Mouse (Mus musculus): ENCODE measurements around the gene Gm7356. TPM values are rescaled to one million over a fixed set of nuclear protein-coding genes. Genes with fewer than 3 reads are reported as not detected.
A peak's percentile ranks its signal among the peaks of the same experiment; 100 is the strongest.
"Not testable (repeated sequence)": the region's sequence is repeated elsewhere in the genome, so short reads cannot be mapped to it uniquely, and the experiment has no call there.

Gm7356 gene
- polyA plus RNA-seq (2015; fragmentation: Nextera tagmentation; extraction: Ambion mirVana) = not detected in 2 replicates

GRCm38 (mm10) chr17:14003604-14004003, at the start of gene Gm7356:
Gene Gm7356 (minus strand): TSS chr17:14003704.
- H3K4me2 ChIP-seq (ENCODE audit: low read depth, low read length); H3K4me3 ChIP-seq (ENCODE audit: low read length); H3K27me3 ChIP-seq (replicated peaks; ENCODE audit: control insufficient read depth, insufficient read depth, low read length); ATAC-seq; H3K4me1 ChIP-seq (ENCODE audit: control insufficient read depth, insufficient read depth, low read length); H3K36me3 ChIP-seq (ENCODE audit: control insufficient read depth, insufficient read depth, low read length); H3K9me3 ChIP-seq (ENCODE audit: control insufficient read depth, low read length); H3K9ac ChIP-seq (ENCODE audit: low read depth, low read length); H3K27ac ChIP-seq (ENCODE audit: low read length): not testable (repeated sequence)
- 82% methylated on average over 4 of the region's 4 CpGs for WGBS

GRCm38 (mm10) chr17:14041880-14042279, 38.4 kb upstream of the Gm7356 start:
- H3K4me2 ChIP-seq (ENCODE audit: low read depth, low read length); H3K36me3 ChIP-seq (ENCODE audit: control insufficient read depth, insufficient read depth, low read length); H3K4me3 ChIP-seq (ENCODE audit: low read length); H3K27ac ChIP-seq (ENCODE audit: low read length); ATAC-seq; H3K4me1 ChIP-seq (ENCODE audit: control insufficient read depth, insufficient read depth, low read length); H3K9me3 ChIP-seq (ENCODE audit: control insufficient read depth, low read length); H3K9ac ChIP-seq (ENCODE audit: low read depth, low read length); H3K27me3 ChIP-seq (replicated peaks; ENCODE audit: control insufficient read depth, insufficient read depth, low read length): not testable (repeated sequence)
- WGBS = 47% methylated on average over 1 of the region's 2 CpGs

GRCm38 (mm10) chr17:14037012-14037411, 33.5 kb upstream of the Gm7356 start:
- ATAC-seq = peak; percentile 50; the same call in 1 of the 2 replicates
- WGBS = 56% methylated on average over 1 of the region's 2 CpGs
- H3K27ac ChIP-seq (ENCODE audit: low read length); H3K4me2 ChIP-seq (ENCODE audit: low read depth, low read length); H3K4me1 ChIP-seq (ENCODE audit: control insufficient read depth, insufficient read depth, low read length); H3K4me3 ChIP-seq (ENCODE audit: low read length); H3K27me3 ChIP-seq (replicated peaks; ENCODE audit: control insufficient read depth, insufficient read depth, low read length); H3K9me3 ChIP-seq (ENCODE audit: control insufficient read depth, low read length); H3K9ac ChIP-seq (ENCODE audit: low read depth, low read length); H3K36me3 ChIP-seq (ENCODE audit: control insufficient read depth, insufficient read depth, low read length): not testable (repeated sequence)

GRCm38 (mm10) chr17:14036113-14036512, 32.6 kb upstream of the Gm7356 start:
- H3K27me3 ChIP-seq (replicated peaks; ENCODE audit: control insufficient read depth, insufficient read depth, low read length); H3K4me2 ChIP-seq (ENCODE audit: low read depth, low read length); H3K4me1 ChIP-seq (ENCODE audit: control insufficient read depth, insufficient read depth, low read length); H3K36me3 ChIP-seq (ENCODE audit: control insufficient read depth, insufficient read depth, low read length); H3K9ac ChIP-seq (ENCODE audit: low read depth, low read length); H3K9me3 ChIP-seq (ENCODE audit: control insufficient read depth, low read length); H3K4me3 ChIP-seq (ENCODE audit: low read length); H3K27ac ChIP-seq (ENCODE audit: low read length): not testable (repeated sequence)
- 76% methylated on average over 4 of the region's 4 CpGs for WGBS
- ATAC-seq = peak; percentile 91

- H3K36me3 ChIP-seq (ENCODE audit: control insufficient read depth, insufficient read depth, low read length); H3K9me3 ChIP-seq (ENCODE audit: control insufficient read depth, low read length); H3K27me3 ChIP-seq (replicated peaks; ENCODE audit: control insufficient read depth, insufficient read depth, low read length); H3K27ac ChIP-seq (ENCODE audit: low read length); H3K4me1 ChIP-seq (ENCODE audit: control insufficient read depth, insufficient read depth, low read length); H3K4me3 ChIP-seq (ENCODE audit: low read length); H3K9ac ChIP-seq (ENCODE audit: low read depth, low read length); H3K4me2 ChIP-seq (ENCODE audit: low read depth, low read length): not testable (repeated sequence)
- 46% methylated on average over 2 of the region's 2 CpGs for WGBS
- peak; percentile 56 for ATAC-seq
Observed at GRCm38 (mm10) chr17:13993425-13993824, 10.1 kb downstream of the Gm7356 start.

- H3K27ac ChIP-seq (ENCODE audit: low read length) = no peak overlapping the region
- H3K36me3 ChIP-seq (ENCODE audit: control insufficient read depth, insufficient read depth, low read length) = no peaks in the 10 kb centered on the region
- no peak overlapping the region for H3K4me3 ChIP-seq (ENCODE audit: low read length)
- ATAC-seq = peak; percentile 77
- no peaks in the 10 kb centered on the region for H3K27me3 ChIP-seq (replicated peaks; ENCODE audit: control insufficient read depth, insufficient read depth, low read length)
- H3K4me1 ChIP-seq (ENCODE audit: control insufficient read depth, insufficient read depth, low read length) = no peaks in the 10 kb centered on the region
- H3K9me3 ChIP-seq (ENCODE audit: control insufficient read depth, low read length) = no peaks in the 10 kb centered on the region
- no peak overlapping the region for H3K4me2 ChIP-seq (ENCODE audit: low read depth, low read length)
- H3K9ac ChIP-seq (ENCODE audit: low read depth, low read length) = no peak overlapping the region
- 93% methylated on average over 1 of the region's 1 CpGs for WGBS
Observed at GRCm38 (mm10) chr17:13987690-13988089, 15.8 kb downstream of the Gm7356 start.

- not testable (repeated sequence) for H3K36me3 ChIP-seq (ENCODE audit: control insufficient read depth, insufficient read depth, low read length); H3K27ac ChIP-seq (ENCODE audit: low read length); H3K9me3 ChIP-seq (ENCODE audit: control insufficient read depth, low read length); H3K9ac ChIP-seq (ENCODE audit: low read depth, low read length); H3K4me1 ChIP-seq (ENCODE audit: control insufficient read depth, insufficient read depth, low read length); H3K27me3 ChIP-seq (replicated peaks; ENCODE audit: control insufficient read depth, insufficient read depth, low read length); H3K4me2 ChIP-seq (ENCODE audit: low read depth, low read length); H3K4me3 ChIP-seq (ENCODE audit: low read length)
- peak; percentile 82 for ATAC-seq
- 85% methylated on average over 3 of the region's 5 CpGs for WGBS
Observed at GRCm38 (mm10) chr17:13970796-13971195, 32.7 kb downstream of the Gm7356 start.

- not testable (repeated sequence) for H3K4me3 ChIP-seq (ENCODE audit: low read length); H3K36me3 ChIP-seq (ENCODE audit: control insufficient read depth, insufficient read depth, low read length); H3K27ac ChIP-seq (ENCODE audit: low read length); H3K9ac ChIP-seq (ENCODE audit: low read depth, low read length); H3K4me1 ChIP-seq (ENCODE audit: control insufficient read depth, insufficient read depth, low read length); H3K9me3 ChIP-seq (ENCODE audit: control insufficient read depth, low read length); H3K4me2 ChIP-seq (ENCODE audit: low read depth, low read length); H3K27me3 ChIP-seq (replicated peaks; ENCODE audit: control insufficient read depth, insufficient read depth, low read length)
- 70% methylated on average over 1 of the region's 2 CpGs for WGBS
- peak; percentile 32; the same call in 1 of the 2 replicates for ATAC-seq
Observed at GRCm38 (mm10) chr17:13969917-13970316, 33.6 kb downstream of the Gm7356 start.

- H3K9me3 ChIP-seq (ENCODE audit: control insufficient read depth, low read length); H3K27ac ChIP-seq (ENCODE audit: low read length); H3K4me1 ChIP-seq (ENCODE audit: control insufficient read depth, insufficient read depth, low read length); H3K4me3 ChIP-seq (ENCODE audit: low read length); H3K36me3 ChIP-seq (ENCODE audit: control insufficient read depth, insufficient read depth, low read length); H3K27me3 ChIP-seq (replicated peaks; ENCODE audit: control insufficient read depth, insufficient read depth, low read length); H3K4me2 ChIP-seq (ENCODE audit: low read depth, low read length); ATAC-seq; H3K9ac ChIP-seq (ENCODE audit: low read depth, low read length): not testable (repeated sequence)
- WGBS = 50% methylated on average over 1 of the region's 2 CpGs
Observed at GRCm38 (mm10) chr17:13965048-13965447, 38.5 kb downstream of the Gm7356 start.

- H3K36me3 ChIP-seq (ENCODE audit: control insufficient read depth, insufficient read depth, low read length); H3K27ac ChIP-seq (ENCODE audit: low read length); H3K9me3 ChIP-seq (ENCODE audit: control insufficient read depth, low read length); H3K4me2 ChIP-seq (ENCODE audit: low read depth, low read length); H3K4me3 ChIP-seq (ENCODE audit: low read length); H3K9ac ChIP-seq (ENCODE audit: low read depth, low read length); H3K27me3 ChIP-seq (replicated peaks; ENCODE audit: control insufficient read depth, insufficient read depth, low read length); H3K4me1 ChIP-seq (ENCODE audit: control insufficient read depth, insufficient read depth, low read length): not testable (repeated sequence)
- ATAC-seq = peak; percentile 63; the same call in 1 of the 2 replicates
- WGBS = 89% methylated on average over 3 of the region's 3 CpGs
Observed at GRCm38 (mm10) chr17:13962245-13962644, 41.3 kb downstream of the Gm7356 start.

Measured in intestine, embryonic 16.5 days (tissue).